Mouse (Mus musculus) embryonic facial prominence, embryonic 14.5 days (tissue): Measurements from ENCODE around the gene Simc1. TPM values are rescaled to one million over a fixed set of nuclear protein-coding genes. Genes with fewer than 3 reads are reported as not detected.

Experiments
- ATAC-seq: fragments of 200-750 bp; cut with Nextera tagmentation; 2 replicates; pipeline ENCODE4 v1.8.0; 2017; ENCODE audit warnings: low read depth, moderate number of reproducible peaks, moderate TSS enrichment
- DNase-seq: peaks from one replicate; pipeline ENCODE4 v3.0.0-alpha.2; 2015; ENCODE audit warnings: low spot score
- H3K27ac ChIP-seq: fragments of 300-500 bp; sonication (generic); replicated peaks from 2 replicates; pipeline ENCODE4 v1.5.1; 2014; ENCODE audit warnings: low read depth, mild to moderate bottlenecking, low read length, moderate library complexity
- H3K27me3 ChIP-seq: fragments of 300-500 bp; sonication (generic); replicated peaks from 2 replicates; pipeline ENCODE4 v1.6.1; 2014; ENCODE audit warnings: low read length; ENCODE audit not compliant: control insufficient read depth, insufficient read depth
- H3K36me3 ChIP-seq: fragments of 300-500 bp; sonication (generic); 2 replicates; pipeline ENCODE4 v1.6.1; 2014; ENCODE audit warnings: low read length, mixed read lengths; ENCODE audit not compliant: control insufficient read depth, insufficient read depth
- H3K4me1 ChIP-seq: fragments of 300-500 bp; sonication (generic); 2 replicates; pipeline ENCODE4 v1.6.1; 2014; ENCODE audit warnings: antibody characterized with exemption, low read length; ENCODE audit not compliant: control insufficient read depth, insufficient read depth
- H3K4me2 ChIP-seq: fragments of 300-500 bp; sonication (generic); 2 replicates; pipeline ENCODE4 v1.6.1; 2014; ENCODE audit warnings: low read depth, mild to moderate bottlenecking, low read length, moderate library complexity, mixed read lengths
- H3K4me3 ChIP-seq: fragments of 300-500 bp; sonication (generic); 2 replicates; pipeline ENCODE4 v1.5.1; 2014; ENCODE audit warnings: low read depth, mild to moderate bottlenecking, low read length
- H3K9ac ChIP-seq: fragments of 300-500 bp; sonication (generic); 2 replicates; pipeline ENCODE4 v1.6.1; 2014; ENCODE audit warnings: low read depth, mild to moderate bottlenecking, low read length, moderate library complexity, mixed read lengths
- H3K9me3 ChIP-seq: fragments of 300-500 bp; sonication (generic); 2 replicates; pipeline ENCODE4 v1.6.1; 2016; ENCODE audit warnings: low read length; ENCODE audit not compliant: control insufficient read depth
- WGBS: fragments of 180-500 bp; shearing (Covaris S2); extraction: QIAGEN DNeasy Blood & Tissue Kit; methylation state at CpG from one replicate; pipeline ENCODE4 v1.1.7; 2014; 5-methylcytosine and 5-hydroxymethylcytosine counted together
- microRNA-seq: library from miRNA; unstranded; fragments of <30 nt; microRNA quantifications from one replicate; pipeline ENCODE4, GENCODE M21; 2016; ENCODE audit warnings: borderline number of aligned reads
- polyA plus RNA-seq: library from polyadenylated mRNA; unstranded; fragments of >200 nt; fragmentation: Nextera tagmentation; extraction: Ambion mirVana; gene quantifications from 2 replicates; pipeline ENCODE4 v1.2.1, GENCODE M21; 2014

Simc1 gene
- polyA plus RNA-seq, 1 experiment from 2014 or later = 14.1 TPM

DNA sequence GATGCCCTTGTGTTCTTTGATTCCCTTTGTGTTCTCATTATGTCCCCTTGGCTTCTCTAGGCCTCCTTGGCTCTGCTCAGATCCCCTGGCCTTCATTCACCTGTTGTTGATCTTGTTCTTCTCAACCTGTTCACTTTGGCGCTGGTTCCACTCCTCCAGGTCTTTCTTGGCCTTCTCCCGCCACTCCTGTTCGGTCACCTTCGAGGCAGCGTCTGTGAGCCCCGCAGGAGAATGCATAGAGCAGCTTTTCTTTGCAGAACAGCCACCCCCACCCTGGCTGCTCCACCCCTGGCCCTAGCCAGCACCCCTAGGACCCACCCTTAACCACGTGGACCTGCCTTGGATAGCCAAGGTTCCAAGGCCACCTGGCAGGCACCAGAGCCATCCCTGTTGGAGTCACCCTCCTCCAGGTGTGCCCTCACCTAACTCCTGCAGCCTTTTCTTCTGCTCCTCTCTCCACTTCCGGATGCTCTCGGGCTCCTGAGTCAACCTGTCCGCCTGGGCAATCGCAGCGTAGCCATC lies 95.1 kb downstream of the Simc1 start:
- Histone ChIP-seq H3K27me3 (no peaks in the 10 kb centered on the region), H3K9ac (no peak overlapping the region), H3K4me3 (no peak overlapping the region), H3K27ac (no peak overlapping the region), H3K9me3 (no peaks in the 10 kb centered on the region), H3K36me3 (peaks cover 29% of the 10 kb centered on the region; the same call in 1 of the 2 replicates), H3K4me2 (no peak overlapping the region), H3K4me1 (no peaks in the 10 kb centered on the region)
- no peak for ATAC-seq
- WGBS = 88% methylated on average over 12 of the region's 12 CpGs
- no peak for DNase-seq

Small RNA genes lying within 50 kb of the gene (microRNA-seq; reads per million reads assigned to microRNA genes)
- not detected for gene Gm24195

Other genes with a start within 250 kb of the Simc1 start
- 7.0 and 9.6 TPM in 2 replicates for gene Cplx2, start 132.4 kb upstream of the Simc1 start, polyA plus RNA-seq
- gene Thoc3, start 34.9 kb upstream of the Simc1 start, polyA plus RNA-seq = 105 and 126 TPM in 2 replicates
- gene 4833439L19Rik, start 61.7 kb downstream of the Simc1 start, polyA plus RNA-seq = 124 and 134 TPM in 2 replicates
- gene Arl10, start 71.2 kb downstream of the Simc1 start, polyA plus RNA-seq = 18.8 and 22.1 TPM in 2 replicates
- 42.7 and 51.6 TPM in 2 replicates for gene Nop16, start 86.3 kb downstream of the Simc1 start, polyA plus RNA-seq
- gene Higd2a, start 86.4 kb downstream of the Simc1 start, polyA plus RNA-seq = 163 and 165 TPM in 2 replicates
- 40.2 and 48.1 TPM in 2 replicates for gene Cltb, start 107.6 kb downstream of the Simc1 start, polyA plus RNA-seq
- gene Faf2, start 118.0 kb downstream of the Simc1 start, polyA plus RNA-seq = 86.7 and 101 TPM in 2 replicates
- gene Rnf44, start 190.1 kb downstream of the Simc1 start, polyA plus RNA-seq = 50.1 and 56.9 TPM in 2 replicates
- gene Cdhr2, start 197.7 kb downstream of the Simc1 start, polyA plus RNA-seq = 0.04 TPM in 1 of 2 replicates, not detected in the other
- 1.4 TPM in 2 replicates for gene Gprin1, start 246.1 kb downstream of the Simc1 start, polyA plus RNA-seq